Mouse (Mus musculus): Measurements from ENCODE around the gene Kif5a. TPM values are rescaled to one million over a fixed set of nuclear protein-coding genes. Genes with fewer than 3 reads are reported as not detected.

The Kif5a gene
- polyA plus RNA-seq, 2 experiments: 0.01 to 0.11 TPM

DNA sequence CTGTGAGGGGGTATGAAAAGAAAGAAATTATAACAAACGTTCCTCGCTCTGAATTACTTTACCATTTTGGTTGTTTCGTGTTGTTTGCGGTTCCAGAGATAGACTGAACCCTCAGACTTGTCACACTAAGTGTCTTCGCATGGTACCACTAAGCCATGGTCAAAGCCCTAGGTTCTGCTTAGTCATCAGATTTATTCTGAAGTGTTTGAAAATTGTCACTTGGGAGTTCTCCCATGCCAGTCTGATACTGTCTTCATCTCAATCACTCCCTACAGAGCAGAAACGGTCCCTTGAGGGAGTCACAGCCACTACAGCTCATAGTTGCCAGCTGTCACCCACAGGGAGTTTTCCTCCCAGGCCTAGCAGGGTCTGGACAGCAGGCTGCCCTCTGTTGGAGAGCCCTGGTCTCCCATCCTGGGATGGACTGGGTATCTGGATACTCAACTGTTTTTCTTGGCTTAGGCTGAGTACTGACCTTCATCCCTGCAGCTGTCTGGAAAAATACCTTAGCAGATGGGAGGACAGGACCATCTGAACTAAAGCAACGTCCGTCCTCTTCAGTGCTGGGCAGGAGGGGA, 36.7 kb downstream of the Kif5a start:
- H3K9me3 ChIP-seq (ENCODE audit: control insufficient read depth, low read length): no peaks in the 10 kb centered on the region
- no peaks in the 10 kb centered on the region for H3K36me3 ChIP-seq (replicated peaks; ENCODE audit: control insufficient read depth, insufficient read depth, low read depth)
- no peaks in the 10 kb centered on the region; a peak in 1 of 4 replicates for H3K4me1 ChIP-seq (replicated peaks; ENCODE audit: control insufficient read depth in 2 of 2, insufficient read depth in 2 of 2, low read length in 1 of 2)
- no peaks in the 10 kb centered on the region; the same call in 1 of the 2 replicates for H3K27me3 ChIP-seq (ENCODE audit: control insufficient read depth, insufficient read depth, low read length)
- TF ChIP-seq CTCF (IDR thresholded peaks at IDR 0.05; ENCODE audit: low read depth): peak; percentile 67
- TF ChIP-seq EP300 (IDR thresholded peaks at IDR 0.05; ENCODE audit: low read depth): no peak
- H3K27ac ChIP-seq: no peak overlapping the region
- 53% methylated on average over 8 of the region's 8 CpGs for WGBS (ENCODE audit: insufficient replicate concordance)
- ATAC-seq (ENCODE audit: insufficient read depth): no peak
- no peak overlapping the region for H3K9ac ChIP-seq (replicated peaks)
- H3K4me3 ChIP-seq (ENCODE audit: insufficient read depth in 1 of 2, low read depth in 2 of 2, low read length in 2 of 2): no peak overlapping the region
- H3K4me2 ChIP-seq (ENCODE audit: low read depth): no peak overlapping the region
- DNase-seq (ENCODE audit: low read depth in 3 of 3, low spot score in 3 of 3): no peak

DNA sequence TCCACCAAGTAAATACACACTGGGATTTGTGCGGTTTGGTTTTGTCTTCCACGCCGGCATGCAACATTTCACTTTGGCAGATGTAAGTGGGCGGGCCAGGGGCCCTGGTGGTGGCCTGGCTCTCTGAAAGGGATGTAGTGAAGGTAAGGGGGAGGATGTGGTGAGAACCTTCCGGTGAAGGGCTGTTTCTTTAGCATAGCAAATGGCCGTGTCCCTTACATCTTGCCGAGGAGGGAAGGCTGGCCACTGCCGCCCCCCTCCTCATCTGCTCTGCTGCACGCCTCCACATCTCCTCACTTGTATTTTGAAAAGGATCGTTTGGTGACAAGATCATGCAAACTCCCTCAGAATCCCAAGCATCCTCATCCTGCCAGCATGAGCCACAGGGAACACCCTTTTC, 37.4 kb downstream of the Kif5a start:
- Histone ChIP-seq H3K36me3 (replicated peaks; ENCODE audit: control insufficient read depth, insufficient read depth, low read depth) (no peaks in the 10 kb centered on the region), H3K4me1 (replicated peaks; ENCODE audit: control insufficient read depth in 2 of 2, insufficient read depth in 2 of 2, low read length in 1 of 2) (no peaks in the 10 kb centered on the region; a peak in 1 of 4 replicates), H3K9me3 (ENCODE audit: control insufficient read depth, low read length) (no peaks in the 10 kb centered on the region), H3K27me3 (ENCODE audit: control insufficient read depth, insufficient read depth, low read length) (no peaks in the 10 kb centered on the region; the same call in 1 of the 2 replicates), H3K27ac (no peak overlapping the region), H3K4me2 (ENCODE audit: low read depth) (no peak overlapping the region), H3K9ac (replicated peaks) (no peak overlapping the region), H3K4me3 (ENCODE audit: insufficient read depth in 1 of 2, low read depth in 2 of 2, low read length in 2 of 2) (no peak overlapping the region)
- DNase-seq (ENCODE audit: low read depth in 3 of 3, low spot score in 3 of 3): no peak
- WGBS (ENCODE audit: insufficient replicate concordance): 33% methylated on average over 10 of the region's 10 CpGs
- ATAC-seq (ENCODE audit: insufficient read depth): no peak
- no peak for TF ChIP-seq CTCF (IDR thresholded peaks at IDR 0.05; ENCODE audit: low read depth)

DNA sequence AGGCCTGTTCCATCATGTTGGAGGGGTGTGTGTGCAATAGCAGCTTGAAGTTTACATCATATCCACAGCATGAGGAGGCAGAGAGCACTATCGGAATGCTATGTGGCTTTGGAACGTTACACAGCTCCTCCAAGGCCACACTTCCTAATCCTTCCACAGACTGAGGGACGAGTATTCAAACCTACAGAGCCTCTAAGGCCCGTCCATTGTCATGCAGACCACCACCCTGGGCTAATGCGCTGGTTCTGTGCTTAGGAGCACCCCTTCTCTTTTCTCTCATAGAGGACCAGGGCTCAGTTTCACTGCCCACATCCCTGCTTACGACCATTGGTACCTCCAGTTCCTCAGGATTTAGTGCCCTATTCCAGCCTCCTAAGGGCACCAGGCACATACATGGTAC, 37.9 kb downstream of the Kif5a start:
- Histone ChIP-seq H3K36me3 (replicated peaks; ENCODE audit: control insufficient read depth, insufficient read depth, low read depth) (no peaks in the 10 kb centered on the region), H3K27me3 (ENCODE audit: control insufficient read depth, insufficient read depth, low read length) (no peaks in the 10 kb centered on the region; the same call in 1 of the 2 replicates), H3K4me1 (replicated peaks; ENCODE audit: control insufficient read depth in 2 of 2, insufficient read depth in 2 of 2, low read length in 1 of 2) (no peaks in the 10 kb centered on the region; a peak in 1 of 4 replicates), H3K27ac (no peak overlapping the region), H3K4me3 (ENCODE audit: insufficient read depth in 1 of 2, low read depth in 2 of 2, low read length in 2 of 2) (no peak overlapping the region), H3K9ac (replicated peaks) (no peak overlapping the region), H3K4me2 (ENCODE audit: low read depth) (no peak overlapping the region), H3K9me3 (ENCODE audit: control insufficient read depth, low read length) (no peaks in the 10 kb centered on the region)
- ATAC-seq (ENCODE audit: insufficient read depth): no peak
- no peak for TF ChIP-seq EP300 (IDR thresholded peaks at IDR 0.05; ENCODE audit: low read depth)
- TF ChIP-seq CTCF (IDR thresholded peaks at IDR 0.05; ENCODE audit: low read depth): no peak
- DNase-seq (ENCODE audit: low read depth in 3 of 3, low spot score in 3 of 3): no peak
- WGBS (ENCODE audit: insufficient replicate concordance): 54% methylated on average over 6 of the region's 6 CpGs

DNA sequence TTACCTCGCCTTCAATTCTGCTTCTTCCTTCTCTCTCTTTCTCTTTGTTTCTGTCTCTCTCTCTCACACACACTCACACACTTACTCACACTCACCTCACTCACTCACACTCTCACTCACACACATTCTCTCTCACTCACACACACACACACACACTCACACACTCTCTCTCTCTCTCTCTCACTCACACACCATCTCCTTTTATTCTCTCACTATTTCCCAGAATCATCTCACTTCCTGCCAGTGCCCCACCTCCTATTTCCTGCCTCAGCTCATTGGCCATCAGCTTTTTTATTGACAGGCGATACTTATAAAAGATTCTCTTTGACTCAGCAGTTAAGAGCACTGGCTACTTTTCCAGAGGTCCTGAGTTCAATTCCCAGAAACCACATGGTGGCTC, 44.8 kb downstream of the Kif5a start:
- no peak for ATAC-seq (ENCODE audit: insufficient read depth)
- no peak for TF ChIP-seq EP300 (IDR thresholded peaks at IDR 0.05; ENCODE audit: low read depth)
- no peak for TF ChIP-seq CTCF (IDR thresholded peaks at IDR 0.05; ENCODE audit: low read depth)
- no peak overlapping the region for H3K27ac ChIP-seq
- no peaks in the 10 kb centered on the region for H3K27me3 ChIP-seq (ENCODE audit: control insufficient read depth, insufficient read depth, low read length)
- H3K9me3 ChIP-seq (ENCODE audit: control insufficient read depth, low read length): no peaks in the 10 kb centered on the region
- WGBS (ENCODE audit: insufficient replicate concordance): 69% methylated on average over 2 of the region's 2 CpGs
- no peak overlapping the region for H3K9ac ChIP-seq (replicated peaks)
- no peak overlapping the region for H3K4me3 ChIP-seq (ENCODE audit: insufficient read depth in 1 of 2, low read depth in 2 of 2, low read length in 2 of 2)
- DNase-seq (ENCODE audit: low read depth in 3 of 3, low spot score in 3 of 3): no peak
- H3K4me1 ChIP-seq (replicated peaks; ENCODE audit: control insufficient read depth in 2 of 2, insufficient read depth in 2 of 2, low read length in 1 of 2): peaks cover 6 to 9% of the 10 kb centered on the region in 2 experiments
- H3K4me2 ChIP-seq (ENCODE audit: low read depth): no peak overlapping the region
- H3K36me3 ChIP-seq (replicated peaks; ENCODE audit: control insufficient read depth, insufficient read depth, low read depth): no peaks in the 10 kb centered on the region

DNA sequence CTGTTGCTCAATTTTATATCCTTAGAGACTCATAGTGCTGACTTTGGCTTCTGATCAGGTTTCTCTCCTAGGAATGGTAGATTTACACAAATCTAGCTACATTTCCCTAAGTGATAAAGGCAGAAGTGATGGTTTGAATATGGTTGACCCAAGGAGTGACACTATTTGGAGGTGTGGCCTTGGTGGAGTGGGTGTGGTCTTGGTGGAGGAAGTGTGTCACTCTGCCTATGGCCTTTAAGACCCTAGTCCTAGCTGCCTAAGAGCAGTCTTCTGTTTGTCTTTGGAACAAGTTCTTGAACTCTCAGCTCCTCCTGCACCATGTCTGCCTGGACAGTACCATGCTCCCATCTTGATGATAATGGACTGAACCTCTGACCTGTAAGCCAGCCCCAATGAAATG, 46.0 kb downstream of the Kif5a start:
- peaks cover 6 to 9% of the 10 kb centered on the region in 2 experiments for H3K4me1 ChIP-seq (replicated peaks; ENCODE audit: control insufficient read depth in 2 of 2, insufficient read depth in 2 of 2, low read length in 1 of 2)
- no peak overlapping the region for H3K4me2 ChIP-seq (ENCODE audit: low read depth)
- TF ChIP-seq CTCF (IDR thresholded peaks at IDR 0.05; ENCODE audit: low read depth) (no peak), EP300 (IDR thresholded peaks at IDR 0.05; ENCODE audit: low read depth) (no peak)
- no peak overlapping the region for H3K9ac ChIP-seq (replicated peaks)
- H3K4me3 ChIP-seq (ENCODE audit: insufficient read depth in 1 of 2, low read depth in 2 of 2, low read length in 2 of 2): no peak overlapping the region
- H3K36me3 ChIP-seq (replicated peaks; ENCODE audit: control insufficient read depth, insufficient read depth, low read depth): no peaks in the 10 kb centered on the region
- H3K9me3 ChIP-seq (ENCODE audit: control insufficient read depth, low read length): no peaks in the 10 kb centered on the region
- no peak overlapping the region for H3K27ac ChIP-seq
- no peak; the same call in 1 of the 2 replicates for ATAC-seq (ENCODE audit: insufficient read depth)
- no peaks in the 10 kb centered on the region for H3K27me3 ChIP-seq (ENCODE audit: control insufficient read depth, insufficient read depth, low read length)
- DNase-seq (ENCODE audit: low read depth in 3 of 3, low spot score in 3 of 3): no peak

Measured in liver, embryonic 14.5 days (tissue).